Mouse (Mus musculus): ENCODE data around the gene Phyhd1.

The Phyhd1 gene

GRCm38 (mm10) chr2:30256616-30257350 lies 9.2 kb upstream of the Phyhd1 start:
- no peak for DNase-seq (ENCODE audit: low spot score)

- no peak for DNase-seq (ENCODE audit: low spot score)
Observed at GRCm38 (mm10) chr2:30257699-30258460, 8.1 kb upstream of the Phyhd1 start.

- no peak for DNase-seq (ENCODE audit: low spot score)
Observed at GRCm38 (mm10) chr2:30258600-30258999, 7.4 kb upstream of the Phyhd1 start.

- no peak for DNase-seq (ENCODE audit: low spot score)
Observed at GRCm38 (mm10) chr2:30259131-30260064, 6.6 kb upstream of the Phyhd1 start.

- no peak for DNase-seq (ENCODE audit: low spot score)
Observed at GRCm38 (mm10) chr2:30261064-30261736, 4.8 kb upstream of the Phyhd1 start.

GRCm38 (mm10) chr2:30261921-30262839 lies 3.8 kb upstream of the Phyhd1 start:
- DNase-seq (ENCODE audit: low spot score), result no peak

- no peak for DNase-seq (ENCODE audit: low spot score)
Observed at GRCm38 (mm10) chr2:30262840-30263441, 3.1 kb upstream of the Phyhd1 start.

GRCm38 (mm10) chr2:30263811-30264210 lies 2.2 kb upstream of the Phyhd1 start:
- no peak for DNase-seq (ENCODE audit: low spot score)

GRCm38 (mm10) chr2:30264671-30265519 lies 1.1 kb upstream of the Phyhd1 start:
- no peak for DNase-seq (ENCODE audit: low spot score)

GRCm38 (mm10) chr2:30266392-30266941 lies 464 bp downstream of the Phyhd1 start:
- DNase-seq (ENCODE audit: low spot score), result no peak

- DNase-seq (ENCODE audit: low spot score), result no peak
Observed at GRCm38 (mm10) chr2:30267466-30267865, 1.5 kb downstream of the Phyhd1 start.

- DNase-seq (ENCODE audit: low spot score), result no peak
Observed at GRCm38 (mm10) chr2:30268371-30268770, 2.4 kb downstream of the Phyhd1 start.

GRCm38 (mm10) chr2:30269241-30269990 lies 3.4 kb downstream of the Phyhd1 start:
- no peak for DNase-seq (ENCODE audit: low spot score)

- peak; percentile 44 for DNase-seq (ENCODE audit: low spot score)
Observed at GRCm38 (mm10) chr2:30270134-30270533, 4.1 kb downstream of the Phyhd1 start.

GRCm38 (mm10) chr2:30280743-30281142 lies 14.7 kb downstream of the Phyhd1 start, which contains the start of gene Gm28038:
Gene Gm28038 (plus strand): TSS chr2:30281043.
- DNase-seq (ENCODE audit: low spot score), result no peak

GRCm38 (mm10) chr2:30281651-30282050 lies 15.6 kb downstream of the Phyhd1 start:
- DNase-seq (ENCODE audit: low spot score), result no peak

GRCm38 (mm10) chr2:30283193-30283592 lies 17.2 kb downstream of the Phyhd1 start:
- no peak for DNase-seq (ENCODE audit: low spot score)

- no peak for DNase-seq (ENCODE audit: low spot score)
Observed at GRCm38 (mm10) chr2:30285004-30285403, 19.0 kb downstream of the Phyhd1 start.
